Mouse (Mus musculus): ENCODE results near the gene Drd5. TPM values are rescaled to one million over a fixed set of nuclear protein-coding genes. Genes with fewer than 3 reads are reported as not detected.
A peak's percentile ranks its signal among the peaks of the same experiment; 100 is the strongest.

Gene Drd5
- total RNA-seq, 2 experiments from 2014 or later = 2.2 to 2.6 TPM

DNA sequence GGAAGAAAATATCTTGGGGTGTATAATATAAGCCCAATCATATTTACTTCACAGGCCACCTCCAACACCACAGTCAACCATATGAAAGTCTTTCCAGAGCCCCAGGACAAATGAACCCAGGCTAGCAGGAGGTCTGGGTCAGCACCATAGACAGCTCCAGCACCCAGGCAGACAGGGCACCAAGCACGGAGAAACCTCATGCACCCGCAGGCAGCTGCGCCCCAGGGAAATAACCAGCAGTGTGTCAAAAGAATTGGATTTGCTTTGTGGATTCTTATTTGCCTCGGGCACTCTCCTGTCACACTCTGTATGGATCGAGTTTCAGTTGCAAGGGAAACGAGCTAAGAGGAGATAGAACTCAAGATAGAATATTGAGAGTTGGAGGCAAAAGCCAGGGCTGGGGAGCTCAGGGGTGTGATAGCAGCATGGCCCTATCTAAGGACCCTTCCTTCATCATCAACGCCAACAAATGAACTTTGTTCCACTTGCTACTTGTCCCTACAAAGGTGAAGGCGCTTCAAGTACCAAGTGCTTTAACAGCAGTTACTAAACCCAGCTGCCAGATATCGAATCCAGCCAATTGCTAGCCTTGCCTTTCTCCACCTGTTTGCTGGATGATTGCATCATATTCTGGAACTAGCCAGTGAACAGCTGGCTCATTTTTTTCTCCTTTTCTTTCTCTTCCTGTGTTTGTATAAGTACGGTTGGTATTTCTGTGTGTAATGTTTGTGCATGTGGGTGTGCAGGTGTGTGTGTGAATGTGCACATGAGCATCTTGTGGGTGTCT, 27.7 kb downstream of the Drd5 start:
- DNase-seq (ENCODE audit: low spot score in 2 of 2) = no peak
- intact Hi-C loops (cut with DNase I) = no loop called here

DNA sequence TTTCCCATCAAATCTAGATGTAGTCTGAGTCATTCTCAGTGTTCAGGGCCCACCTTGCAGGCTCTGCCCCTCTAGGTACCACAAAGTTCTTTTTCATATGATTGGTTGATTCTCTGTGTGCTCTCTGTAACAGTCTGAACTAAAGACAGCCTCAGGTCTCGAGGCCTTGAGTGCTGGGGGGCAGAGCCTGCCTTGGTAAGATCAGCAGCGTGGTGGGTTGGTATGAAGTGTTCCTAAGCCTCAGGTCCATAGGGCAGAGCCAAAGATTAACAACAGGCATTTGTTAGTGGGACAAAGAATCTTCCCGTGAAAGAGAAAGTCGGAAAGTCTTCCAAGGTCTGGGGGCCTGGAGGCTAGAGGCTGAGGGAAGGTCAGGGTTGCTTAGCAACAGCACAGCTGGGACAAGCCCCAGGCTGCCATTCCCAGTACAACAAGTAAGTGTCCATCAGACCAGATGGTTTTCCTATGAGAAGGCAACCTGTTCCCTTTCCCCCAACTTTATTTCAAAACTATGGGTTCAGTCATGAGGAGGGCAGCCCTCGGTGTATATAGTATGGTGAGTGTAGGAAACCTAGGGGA, 31.3 kb downstream of the Drd5 start:
- DNase-seq (ENCODE audit: low spot score in 2 of 2) = no peak
- intact Hi-C loops (cut with DNase I) = no loop called here

DNA sequence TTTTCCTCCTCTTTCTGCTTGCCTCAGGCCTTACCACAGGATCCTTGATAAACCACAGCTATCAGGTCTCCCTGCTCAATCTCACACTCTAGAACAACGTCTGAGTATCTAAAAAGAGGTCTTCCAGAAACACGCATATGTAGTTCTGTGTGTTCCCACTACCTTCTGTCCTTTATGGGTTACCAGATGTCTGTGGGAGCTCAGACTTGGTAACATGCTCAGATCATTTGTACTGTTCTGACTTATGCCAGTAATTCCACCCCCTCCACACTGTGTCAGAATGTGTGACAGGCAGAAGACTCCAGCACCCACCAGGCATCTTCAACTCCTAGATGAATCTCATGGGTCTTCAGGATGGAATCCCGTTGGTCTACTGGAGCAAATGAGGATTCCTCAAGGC, 37.8 kb downstream of the Drd5 start:
- intact Hi-C loops (cut with DNase I) = no loop called here

DNA sequence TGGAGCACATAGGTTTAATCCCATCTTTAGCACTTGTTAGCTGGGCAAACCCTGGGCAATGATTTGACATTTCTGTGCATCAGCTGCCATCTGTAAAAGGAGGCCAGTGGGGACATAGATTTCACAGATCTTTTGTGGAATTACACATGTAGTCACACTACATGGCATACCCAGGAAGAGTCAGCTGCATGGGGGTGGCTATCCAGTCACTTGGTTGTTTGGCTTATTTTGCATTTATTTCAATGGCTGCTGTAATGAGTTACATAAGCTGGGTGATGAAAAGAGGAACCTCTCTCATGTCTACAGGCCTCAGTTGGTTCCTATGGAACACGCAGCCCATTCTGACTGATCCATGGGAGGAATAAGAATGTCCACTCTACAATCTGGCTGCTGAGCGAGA, 40.5 kb downstream of the Drd5 start:
- DNase-seq (ENCODE audit: low spot score in 2 of 2) = no peak

More for the DNA sequence above, 37.8 kb downstream of the Drd5 start:
- DNase-seq (ENCODE audit: low spot score in 2 of 2) = no peak

DNA sequence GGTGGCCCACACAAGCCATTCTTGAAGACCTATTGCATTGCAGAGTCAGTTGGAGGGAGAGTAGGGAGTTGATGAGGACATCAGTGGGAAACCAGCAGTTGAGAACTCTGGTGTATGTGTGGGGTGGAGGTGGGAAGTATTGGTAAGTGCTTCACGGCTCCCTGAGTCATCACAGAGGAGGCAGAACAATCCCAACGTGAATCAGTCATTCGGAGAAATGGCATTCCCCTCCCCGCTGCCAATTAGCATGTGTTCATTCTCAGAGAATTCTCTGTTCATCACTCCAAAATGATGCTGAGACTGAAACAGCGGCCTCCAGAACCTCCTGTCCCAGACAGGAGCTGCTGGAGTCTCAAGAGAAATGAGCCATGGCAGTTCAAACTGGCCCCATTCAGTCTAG, 45.2 kb downstream of the Drd5 start:
- intact Hi-C loops (cut with DNase I) = no loop called here
- peak; percentile 36 to 44 for DNase-seq (ENCODE audit: low spot score in 2 of 2)

More for the DNA sequence above, 40.5 kb downstream of the Drd5 start:
- intact Hi-C loops (cut with DNase I) = no loop called here

DNA sequence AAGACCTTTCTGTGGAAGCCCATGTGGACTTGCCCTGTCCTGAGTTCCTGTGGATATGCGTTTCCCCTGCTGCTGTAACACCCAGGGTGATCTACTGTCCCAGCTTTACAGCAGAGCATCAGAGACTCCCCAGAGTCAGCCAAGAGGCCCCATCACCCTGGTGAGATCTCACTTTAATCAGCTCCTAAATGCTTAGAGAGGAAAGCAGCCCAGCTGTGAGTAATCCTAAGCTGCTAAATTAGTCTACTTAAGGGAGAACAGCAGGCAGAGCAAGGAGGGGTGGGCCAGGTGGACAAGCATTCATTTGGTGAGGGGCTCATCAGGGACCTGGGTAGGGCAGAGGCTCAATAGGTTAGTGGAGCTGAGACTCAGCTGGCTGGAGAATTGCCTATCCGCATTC, 46.4 kb downstream of the Drd5 start:
- no peak for DNase-seq (ENCODE audit: low spot score in 2 of 2)
- intact Hi-C loops (cut with DNase I) = no loop called here

DNA sequence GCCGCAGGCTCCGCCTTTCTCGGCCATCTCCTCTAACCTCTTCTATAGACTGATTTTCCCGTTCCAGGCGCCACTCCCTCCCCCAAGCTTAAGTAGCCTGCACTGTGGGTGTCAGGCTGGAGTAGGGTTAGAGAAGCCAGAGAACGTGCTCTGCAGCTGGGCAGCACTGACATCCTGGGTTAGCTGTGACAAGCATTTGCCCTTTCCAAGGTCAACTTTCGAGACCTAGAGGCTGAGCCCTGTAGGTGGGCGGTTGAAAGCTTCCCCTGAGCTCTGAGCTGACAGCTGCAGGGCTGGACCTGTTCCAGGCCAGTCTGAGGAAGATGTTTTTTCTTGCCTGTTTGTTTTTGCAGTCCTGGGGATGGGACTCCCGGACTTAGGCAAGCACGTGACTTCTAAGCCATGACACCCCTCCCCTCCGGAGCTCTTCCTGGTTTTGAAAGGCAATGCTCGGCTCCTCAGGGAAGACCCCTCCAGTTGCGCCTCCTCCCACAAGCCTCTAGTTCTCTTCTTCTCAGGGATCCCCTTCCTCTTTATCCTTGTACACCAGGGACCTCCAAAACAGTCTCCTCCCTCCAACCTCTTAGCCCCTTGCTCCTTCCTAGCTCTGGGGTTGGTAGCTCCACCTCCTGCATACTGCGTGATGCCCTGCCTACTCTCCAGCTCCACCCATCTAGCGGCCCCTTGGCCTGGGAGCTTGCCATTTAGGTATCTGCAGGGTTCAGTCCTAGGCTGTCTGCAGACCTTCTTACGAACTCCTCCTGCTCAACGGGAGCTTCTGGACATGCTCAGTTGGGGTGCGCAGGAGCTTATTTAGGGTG, 47.7 kb downstream of the Drd5 start:
- no peak for DNase-seq (ENCODE audit: low spot score in 2 of 2)
- intact Hi-C loops (cut with DNase I) = no loop called here

DNA sequence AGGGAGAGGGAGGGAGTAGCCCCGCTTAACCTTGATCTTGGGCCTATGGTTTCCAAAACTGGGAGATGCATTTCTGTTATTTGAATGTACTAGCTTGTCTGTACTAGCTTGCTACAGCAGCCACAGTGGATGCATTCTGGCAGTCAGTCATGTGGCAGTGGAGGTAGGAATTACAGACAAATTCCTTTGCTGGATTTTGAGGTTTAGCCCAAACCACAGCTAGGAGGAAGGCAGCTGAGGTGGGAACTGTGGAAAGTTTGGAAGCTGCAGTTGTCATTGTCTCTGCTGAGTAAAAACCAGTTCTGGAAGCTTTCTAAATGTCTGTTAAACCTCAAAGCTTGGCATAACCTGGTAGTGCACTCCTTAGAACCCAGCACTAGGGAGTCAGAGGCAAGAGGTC, 52.1 kb downstream of the Drd5 start:
- intact Hi-C loops (cut with DNase I) = no loop called here
- no peak for DNase-seq (ENCODE audit: low spot score in 2 of 2)

Other genes starting within 250 kb of the Drd5 start
- 100 to 1,000 TPM; 460 to 493 TPM for gene Nsg1, start 159.5 kb upstream of the Drd5 start, total RNA-seq (2021)
- 10 to 100 TPM; 15.5 to 21.4 TPM for gene Zbtb49, start 98.9 kb upstream of the Drd5 start, total RNA-seq (2021)
- 10 to 100 TPM in 1 of 2 experiments, 1 to 10 TPM in 1; 9.6 to 11.4 TPM for gene Lyar, start 98.9 kb upstream of the Drd5 start, total RNA-seq (2021)
- gene Tmem128, start 59.2 kb upstream of the Drd5 start, total RNA-seq (2021) = 10 to 100 TPM; 31.6 to 35.4 TPM
- not detected for gene Otop1, start 43.4 kb upstream of the Drd5 start, total RNA-seq (2021)
- under 1 TPM; 0.39 to 0.63 TPM for gene Slc2a9, start 183.8 kb downstream of the Drd5 start, total RNA-seq (2021)
- gene Wdr1, start 243.9 kb downstream of the Drd5 start, total RNA-seq (2021) = 100 to 1,000 TPM; 143 to 152 TPM